Mouse (Mus musculus): ENCODE results near the gene Zfp276. TPM values are rescaled to one million over a fixed set of nuclear protein-coding genes. Genes with fewer than 3 reads are reported as not detected.

The Zfp276 gene
- 44.2 and 52.5 TPM in 2 replicates for polyA plus RNA-seq (2012; rRNA removed)
- polyA plus RNA-seq (2014; fragmentation: Nextera tagmentation; extraction: Ambion mirVana) = 19.9 and 27.9 TPM in 2 replicates

- peaks cover 19% of the 10 kb centered on the region for H3K4me1 ChIP-seq (ENCODE audit: control insufficient read depth, insufficient read depth, low read length)
- ATAC-seq (ENCODE audit: low FRiP score, low read depth) (peak; percentile 95), DNase-seq (ENCODE audit: low spot score) (peak; percentile 74)
- H3K27me3 ChIP-seq (ENCODE audit: control insufficient read depth, insufficient read depth, low read length) = no peaks in the 10 kb centered on the region
- under 1% methylated on average over 68 of the region's 99 CpGs for WGBS
- H3K4me3 ChIP-seq (replicated peaks; ENCODE audit: low read length) = peak within 1 kb of the TSS; percentile 83
- H3K9me3 ChIP-seq (ENCODE audit: control insufficient read depth, low read length) = no peaks in the 10 kb centered on the region
- peak within 1 kb of the TSS; percentile 78 for H3K27ac ChIP-seq (replicated peaks; ENCODE audit: low read depth, low read length)
- no peak for TF ChIP-seq POLR2A (IDR thresholded peaks at IDR 0.05; ENCODE audit: borderline replicate concordance, extremely low read depth, insufficient read depth, insufficient read length)
- H3K9ac ChIP-seq (ENCODE audit: low read depth, low read length, severe bottlenecking) = peak within 1 kb of the TSS; percentile 94
- H3K4me2 ChIP-seq (replicated peaks; ENCODE audit: low read depth, low read length, severe bottlenecking) = peak within 1 kb of the TSS; percentile 72
- H3K36me3 ChIP-seq (ENCODE audit: control insufficient read depth, insufficient read depth, low read length) = peaks cover 60% of the 10 kb centered on the region
Measured at GRCm38 (mm10) chr8:123254099-123254885, at the start of gene Zfp276, which contains the start of gene Vps9d1. Gene Zfp276 (plus strand): TSS chr8:123254195. Gene Vps9d1 (minus strand): TSS chr8:123254348.

- Histone ChIP-seq H3K9me3 (ENCODE audit: control insufficient read depth, low read length) (no peaks in the 10 kb centered on the region), H3K4me1 (ENCODE audit: control insufficient read depth, insufficient read depth, low read length) (peaks cover 14% of the 10 kb centered on the region), H3K27me3 (ENCODE audit: control insufficient read depth, insufficient read depth, low read length) (no peaks in the 10 kb centered on the region), H3K27ac (replicated peaks; ENCODE audit: low read depth, low read length) (no peak overlapping the region), H3K9ac (ENCODE audit: low read depth, low read length, severe bottlenecking) (peak overlapping the region; percentile 86), H3K36me3 (ENCODE audit: control insufficient read depth, insufficient read depth, low read length) (peaks cover 37% of the 10 kb centered on the region), H3K4me2 (replicated peaks; ENCODE audit: low read depth, low read length, severe bottlenecking) (peak overlapping the region; percentile 87), H3K4me3 (replicated peaks; ENCODE audit: low read length) (peak overlapping the region; percentile 68)
- WGBS = 40% methylated on average over 10 of the region's 10 CpGs
- TF ChIP-seq POLR2A (IDR thresholded peaks at IDR 0.05; ENCODE audit: borderline replicate concordance, extremely low read depth, insufficient read depth, insufficient read length) = no peak
- DNase-seq (ENCODE audit: low spot score) (no peak), ATAC-seq (ENCODE audit: low FRiP score, low read depth) (no peak)
Measured at GRCm38 (mm10) chr8:123211876-123212275, 42.1 kb upstream of the Zfp276 start.

GRCm38 (mm10) chr8:123212321-123213117, 41.5 kb upstream of the Zfp276 start, which contains the start of the genes Chmp1a and Spata33:
Gene Chmp1a (minus strand): TSS chr8:123212763.
Gene Spata33 (plus strand): TSS chr8:123212832.
- Histone ChIP-seq H3K4me2 (replicated peaks; ENCODE audit: low read depth, low read length, severe bottlenecking) (peak within 1 kb of the TSS; percentile 87), H3K27ac (replicated peaks; ENCODE audit: low read depth, low read length) (no peak within 1 kb of the TSS), H3K9ac (ENCODE audit: low read depth, low read length, severe bottlenecking) (peak within 1 kb of the TSS; percentile 86), H3K4me1 (ENCODE audit: control insufficient read depth, insufficient read depth, low read length) (peaks cover 14% of the 10 kb centered on the region), H3K4me3 (replicated peaks; ENCODE audit: low read length) (peak within 1 kb of the TSS; percentile 68), H3K36me3 (ENCODE audit: control insufficient read depth, insufficient read depth, low read length) (peaks cover 30% of the 10 kb centered on the region), H3K27me3 (ENCODE audit: control insufficient read depth, insufficient read depth, low read length) (no peaks in the 10 kb centered on the region), H3K9me3 (ENCODE audit: control insufficient read depth, low read length) (no peaks in the 10 kb centered on the region)
- peak; percentile 61; the same call in 1 of the 2 replicates for TF ChIP-seq POLR2A (IDR thresholded peaks at IDR 0.05; ENCODE audit: borderline replicate concordance, extremely low read depth, insufficient read depth, insufficient read length)
- peak; percentile 95 for ATAC-seq (ENCODE audit: low FRiP score, low read depth)
- under 1% methylated on average over 65 of the region's 76 CpGs for WGBS
- peak; percentile 90 for DNase-seq (ENCODE audit: low spot score)

DNA sequence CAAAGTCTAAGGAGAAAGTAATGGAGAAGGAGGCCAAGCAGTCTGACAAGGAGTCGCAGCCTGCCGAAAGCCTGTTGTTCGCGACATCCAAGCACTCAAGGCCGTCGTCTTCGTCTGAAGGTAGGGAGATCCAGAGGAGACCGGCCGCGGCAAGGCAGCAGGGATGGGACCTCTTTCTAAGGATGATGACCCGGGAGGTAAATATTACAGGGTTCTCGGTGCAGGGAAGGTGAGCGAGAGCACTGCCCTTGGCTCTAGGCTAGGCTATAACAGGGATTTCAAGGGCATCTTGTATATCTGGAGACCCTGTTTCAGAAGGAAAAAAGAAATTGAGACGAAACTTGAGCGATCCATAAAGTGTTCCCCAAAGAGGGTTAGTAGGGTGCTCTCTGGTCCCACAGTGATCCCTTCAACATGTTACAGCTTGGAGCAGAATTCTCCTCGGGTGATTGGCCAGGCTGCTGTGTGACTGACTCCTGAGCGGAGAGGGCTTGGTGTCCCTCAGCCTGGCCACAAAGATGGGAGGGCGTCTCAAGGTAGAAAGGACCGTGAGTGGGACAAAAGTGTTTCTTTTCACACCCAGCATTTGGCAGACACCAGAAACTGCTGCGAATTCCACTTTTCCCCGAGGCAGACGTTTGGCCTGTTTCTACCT, 40.8 kb upstream of the Zfp276 start:
- ATAC-seq (ENCODE audit: low FRiP score, low read depth) = no peak
- H3K27me3 ChIP-seq (ENCODE audit: control insufficient read depth, insufficient read depth, low read length) = no peaks in the 10 kb centered on the region
- H3K36me3 ChIP-seq (ENCODE audit: control insufficient read depth, insufficient read depth, low read length) = peaks cover 23% of the 10 kb centered on the region
- no peak for DNase-seq (ENCODE audit: low spot score)
- H3K4me3 ChIP-seq (replicated peaks; ENCODE audit: low read length) = peak overlapping the region; percentile 68
- peaks cover 14% of the 10 kb centered on the region for H3K4me1 ChIP-seq (ENCODE audit: control insufficient read depth, insufficient read depth, low read length)
- TF ChIP-seq POLR2A (IDR thresholded peaks at IDR 0.05; ENCODE audit: borderline replicate concordance, extremely low read depth, insufficient read depth, insufficient read length) = no peak
- H3K9me3 ChIP-seq (ENCODE audit: control insufficient read depth, low read length) = no peaks in the 10 kb centered on the region
- no peak overlapping the region for H3K27ac ChIP-seq (replicated peaks; ENCODE audit: low read depth, low read length)
- peak overlapping the region; percentile 87 for H3K4me2 ChIP-seq (replicated peaks; ENCODE audit: low read depth, low read length, severe bottlenecking)
- H3K9ac ChIP-seq (ENCODE audit: low read depth, low read length, severe bottlenecking) = peak overlapping the region; percentile 86
- 11% methylated on average over 22 of the region's 22 CpGs for WGBS
